Mouse (Mus musculus) forebrain, embryonic 11.5 days (tissue): ENCODE measurements around the gene Scd3. TPM values are rescaled to one million over a fixed set of nuclear protein-coding genes. Genes with fewer than 3 reads are reported as not detected.

Experiments used
- ATAC-seq: fragments of 200-750 bp; cut with Nextera tagmentation; replicated peaks from 2 replicates; pipeline ENCODE4 v1.8.0; 2017; ENCODE audit warnings: moderate TSS enrichment; ENCODE audit not compliant: low FRiP score
- DNase-seq: peaks from one replicate; pipeline ENCODE4 v3.0.0-alpha.2; 2017; ENCODE audit warnings: low spot score
- H3K27ac ChIP-seq: fragments of 300-500 bp; sonication (generic); 2 replicates; pipeline ENCODE4 v1.5.1; 2014; ENCODE audit warnings: low read depth, low read length
- H3K27me3 ChIP-seq: fragments of 300-500 bp; sonication (generic); 2 replicates; pipeline ENCODE4 v1.6.1; 2014; ENCODE audit warnings: mild to moderate bottlenecking, low read length, mixed read lengths; ENCODE audit not compliant: control insufficient read depth, insufficient read depth
- H3K36me3 ChIP-seq: fragments of 300-500 bp; sonication (generic); 2 replicates; pipeline ENCODE4 v1.6.1; 2014; ENCODE audit warnings: mild to moderate bottlenecking, low read length, moderate library complexity, mixed read lengths; ENCODE audit not compliant: control insufficient read depth, insufficient read depth
- H3K4me1 ChIP-seq: fragments of 300-500 bp; sonication (generic); replicated peaks from 2 replicates; pipeline ENCODE4 v1.6.1; 2014; ENCODE audit warnings: low read length, mixed read lengths; ENCODE audit not compliant: control insufficient read depth, insufficient read depth
- H3K4me2 ChIP-seq: fragments of 300-500 bp; sonication (generic); 2 replicates; pipeline ENCODE4 v1.6.1; 2014; ENCODE audit warnings: low read depth, mild to moderate bottlenecking, low read length, moderate library complexity, mixed read lengths; ENCODE audit not compliant: severe bottlenecking
- H3K4me3 ChIP-seq: fragments of 300-500 bp; sonication (generic); 2 replicates; pipeline ENCODE4 v1.5.1; 2014; ENCODE audit warnings: low read depth, low read length
- H3K9ac ChIP-seq: fragments of 300-500 bp; sonication (generic); 2 replicates; pipeline ENCODE4 v1.6.1; 2014; ENCODE audit warnings: low read length
- H3K9me3 ChIP-seq: fragments of 300-500 bp; sonication (generic); 2 replicates; pipeline ENCODE4 v1.6.1; 2016; ENCODE audit warnings: low read length, mixed read lengths; ENCODE audit not compliant: control insufficient read depth
- WGBS: fragments of 180-500 bp; shearing (Covaris S2); extraction: QIAGEN DNeasy Blood & Tissue Kit; methylation state at CpG from one replicate; pipeline ENCODE4 v1.1.7; 2014; 5-methylcytosine and 5-hydroxymethylcytosine counted together
- polyA plus RNA-seq: library from polyadenylated mRNA; unstranded; fragments of >200 nt; fragmentation: Nextera tagmentation; extraction: Ambion mirVana; gene quantifications from 2 replicates; pipeline ENCODE4 v1.2.1, GENCODE M21; 2014

Scd3 gene
- polyA plus RNA-seq, 1 experiment from 2014 or later, result 0.49 TPM

DNA sequence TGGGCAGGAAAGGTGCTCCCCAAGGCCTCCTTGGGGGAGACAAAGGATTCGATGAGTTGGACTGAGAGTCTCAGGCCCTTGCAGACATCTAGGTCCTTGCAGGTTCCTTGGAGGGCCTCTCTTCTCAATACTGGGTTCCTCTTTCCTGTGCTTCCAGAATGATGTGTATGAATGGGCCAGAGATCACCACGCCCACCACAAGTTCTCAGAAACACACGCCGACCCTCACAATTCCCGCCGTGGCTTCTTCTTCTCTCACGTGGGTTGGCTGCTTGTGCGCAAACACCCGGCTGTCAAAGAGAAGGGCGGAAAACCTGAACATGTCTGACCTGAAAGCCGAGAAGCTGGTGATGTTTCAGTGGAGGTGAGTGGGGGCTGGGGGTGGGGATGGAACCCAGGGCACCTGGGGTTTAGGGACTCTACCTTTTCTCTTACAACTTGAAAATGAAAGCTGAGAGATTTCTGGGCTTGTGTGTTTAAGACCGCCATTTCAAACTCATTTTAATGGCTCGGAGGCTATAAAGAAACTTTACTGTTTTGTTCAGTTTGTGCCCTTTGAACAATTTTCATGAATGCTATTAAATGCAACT lies 54.4 kb downstream of the Scd3 start:
- Histone ChIP-seq H3K9me3 (no peaks in the 10 kb centered on the region), H3K9ac (no peak overlapping the region), H3K27ac (no peak overlapping the region), H3K4me2 (no peak overlapping the region), H3K4me1 (no peaks in the 10 kb centered on the region), H3K27me3 (no peaks in the 10 kb centered on the region), H3K4me3 (no peak overlapping the region), H3K36me3 (no peaks in the 10 kb centered on the region)
- ATAC-seq, result no peak
- no peak for DNase-seq
- 91% methylated on average over 11 of the region's 13 CpGs for WGBS

DNA sequence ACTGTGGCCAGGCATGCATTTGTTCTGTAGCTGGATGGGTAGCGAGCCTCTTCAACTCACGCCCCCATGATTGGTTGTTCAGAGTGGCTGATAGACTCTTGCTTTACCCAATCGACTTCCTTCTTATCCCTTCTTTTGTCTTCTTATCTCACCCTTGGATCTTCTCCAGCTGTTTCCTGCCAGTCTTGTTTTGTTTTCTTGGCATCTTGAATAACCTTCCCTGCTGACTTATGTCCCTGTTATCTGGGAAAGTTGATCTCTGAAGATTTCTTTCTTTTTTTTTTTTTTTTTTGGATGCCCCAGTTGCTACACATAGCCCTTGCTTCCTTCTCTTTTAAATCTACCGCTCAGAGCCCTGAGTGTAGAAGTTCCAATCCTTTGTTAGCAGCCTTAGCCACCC lies 56.4 kb downstream of the Scd3 start:
- no peak overlapping the region for H3K4me3 ChIP-seq
- no peak overlapping the region for H3K4me2 ChIP-seq
- H3K9ac ChIP-seq, result no peak overlapping the region
- ATAC-seq (no peak), DNase-seq (no peak)
- no peaks in the 10 kb centered on the region for H3K27me3 ChIP-seq
- H3K4me1 ChIP-seq, result no peaks in the 10 kb centered on the region
- H3K27ac ChIP-seq, result no peak overlapping the region
- 81% methylated on average over 4 of the region's 4 CpGs for WGBS
- H3K36me3 ChIP-seq, result no peaks in the 10 kb centered on the region
- no peaks in the 10 kb centered on the region for H3K9me3 ChIP-seq

GRCm38 (mm10) chr19:44260487-44260886 lies 57.4 kb downstream of the Scd3 start:
- DNase-seq, result no peak
- WGBS, result 80% methylated on average over 5 of the region's 5 CpGs

GRCm38 (mm10) chr19:44261774-44262173 lies 58.7 kb downstream of the Scd3 start:
- Histone ChIP-seq H3K4me3 (no peak overlapping the region), H3K9me3 (no peaks in the 10 kb centered on the region), H3K9ac (no peak overlapping the region), H3K4me2 (no peak overlapping the region), H3K27ac (no peak overlapping the region), H3K27me3 (no peaks in the 10 kb centered on the region), H3K36me3 (no peaks in the 10 kb centered on the region), H3K4me1 (no peaks in the 10 kb centered on the region; the same call in 1 of the 2 replicates)
- WGBS, result 77% methylated on average over 7 of the region's 7 CpGs
- DNase-seq, result no peak
- no peak for ATAC-seq

More at GRCm38 (mm10) chr19:44260487-44260886, 57.4 kb downstream of the Scd3 start:
- Histone ChIP-seq H3K9ac (no peak overlapping the region), H3K4me1 (no peaks in the 10 kb centered on the region), H3K27me3 (no peaks in the 10 kb centered on the region), H3K27ac (no peak overlapping the region), H3K4me3 (no peak overlapping the region), H3K4me2 (no peak overlapping the region), H3K36me3 (no peaks in the 10 kb centered on the region), H3K9me3 (no peaks in the 10 kb centered on the region)
- ATAC-seq, result no peak

- H3K4me3 ChIP-seq, result no peak overlapping the region
- H3K9me3 ChIP-seq, result no peaks in the 10 kb centered on the region
- no peaks in the 10 kb centered on the region for H3K27me3 ChIP-seq
- WGBS, result 87% methylated on average over 3 of the region's 3 CpGs
- H3K36me3 ChIP-seq, result no peaks in the 10 kb centered on the region
- H3K4me2 ChIP-seq, result no peak overlapping the region
- H3K9ac ChIP-seq, result no peak overlapping the region
- peaks cover 8% of the 10 kb centered on the region; the same call in 1 of the 2 replicates for H3K4me1 ChIP-seq
- H3K27ac ChIP-seq, result no peak overlapping the region
- ATAC-seq, result no peak
- DNase-seq, result no peak
Measured at GRCm38 (mm10) chr19:44263581-44263980, 60.5 kb downstream of the Scd3 start.

DNA sequence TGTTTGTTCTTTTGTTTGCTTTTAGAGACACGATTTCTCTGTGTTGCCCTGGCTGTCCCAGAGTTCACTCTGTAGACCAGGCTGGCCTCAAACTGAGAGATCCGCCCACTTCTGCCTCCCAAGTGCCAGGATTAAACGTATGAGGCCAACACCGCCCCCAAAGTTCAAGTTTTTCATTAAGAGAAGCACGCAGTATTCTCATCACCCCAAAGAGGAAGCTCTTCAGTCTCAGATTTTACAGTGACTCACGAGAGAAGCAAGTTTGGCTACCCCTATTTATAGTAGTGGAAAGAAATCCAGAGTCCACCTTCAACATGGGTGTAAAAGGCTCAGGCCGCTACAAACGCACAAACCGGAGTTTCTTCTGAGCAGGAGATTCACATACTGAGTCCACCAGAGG lies 61.2 kb downstream of the Scd3 start:
- H3K27ac ChIP-seq, result no peak overlapping the region
- WGBS, result 81% methylated on average over 9 of the region's 9 CpGs
- H3K4me3 ChIP-seq, result no peak overlapping the region
- peaks cover 8% of the 10 kb centered on the region; the same call in 1 of the 2 replicates for H3K4me1 ChIP-seq
- no peaks in the 10 kb centered on the region for H3K27me3 ChIP-seq
- no peak overlapping the region for H3K4me2 ChIP-seq
- H3K9ac ChIP-seq, result no peak overlapping the region
- DNase-seq (no peak), ATAC-seq (no peak)
- H3K9me3 ChIP-seq, result no peaks in the 10 kb centered on the region
- H3K36me3 ChIP-seq, result no peaks in the 10 kb centered on the region

DNA sequence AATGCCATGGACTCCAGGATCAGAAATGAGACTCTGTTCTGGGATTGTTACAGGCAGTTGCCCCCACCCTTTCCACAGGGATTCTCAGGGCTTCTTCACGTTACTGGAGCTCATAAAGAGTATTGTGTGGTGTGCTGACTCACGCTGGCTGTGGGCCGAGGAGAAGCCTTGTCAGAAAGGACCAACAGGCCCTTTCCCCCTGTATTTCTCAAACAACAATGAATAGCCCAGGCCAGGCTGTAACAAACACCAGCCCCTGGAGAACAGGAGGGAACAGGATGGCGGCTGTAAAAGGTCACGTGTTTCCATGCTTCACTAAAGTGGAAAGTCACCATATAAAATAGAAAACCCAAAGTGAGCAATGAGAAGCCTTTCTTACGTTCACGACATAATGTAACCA lies 62.2 kb downstream of the Scd3 start:
- Histone ChIP-seq H3K27me3 (no peaks in the 10 kb centered on the region), H3K4me1 (peaks cover 8% of the 10 kb centered on the region; the same call in 1 of the 2 replicates), H3K4me3 (no peak overlapping the region), H3K9ac (no peak overlapping the region), H3K4me2 (no peak overlapping the region), H3K36me3 (no peaks in the 10 kb centered on the region), H3K9me3 (no peaks in the 10 kb centered on the region), H3K27ac (no peak overlapping the region)
- no peak for ATAC-seq
- WGBS, result 44% methylated on average over 7 of the region's 7 CpGs
- no peak for DNase-seq

DNA sequence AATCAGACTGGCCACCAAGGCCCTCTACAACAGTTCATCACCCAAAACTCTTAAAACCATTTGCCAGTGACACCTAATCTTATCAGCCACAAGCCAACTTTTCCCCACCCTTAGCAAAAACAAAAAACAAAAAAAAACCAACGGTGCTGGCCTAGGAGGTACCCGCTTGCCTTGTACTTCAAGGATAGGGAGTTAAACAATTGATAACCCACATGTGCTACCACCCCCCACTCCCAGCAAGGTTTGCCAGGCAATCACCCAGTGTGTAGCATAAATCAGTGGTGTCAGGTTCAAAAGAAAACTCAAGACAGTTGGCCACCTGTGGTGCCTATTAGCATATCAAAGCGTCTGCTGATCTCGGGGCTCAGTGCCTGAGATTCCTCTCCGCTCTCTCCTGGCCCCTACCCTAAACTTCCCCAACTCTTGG lies 62.9 kb downstream of the Scd3 start:
- Histone ChIP-seq H3K4me1 (peaks cover 8% of the 10 kb centered on the region; the same call in 1 of the 2 replicates), H3K9me3 (no peaks in the 10 kb centered on the region), H3K4me2 (0 out of 2 replicates have a peak overlapping the region, but pooled peaks have one; percentile 0), H3K9ac (no peak overlapping the region; the same call in 1 of the 2 replicates), H3K27me3 (no peaks in the 10 kb centered on the region), H3K4me3 (no peak overlapping the region), H3K27ac (peak overlapping the region; percentile 93), H3K36me3 (no peaks in the 10 kb centered on the region)
- no peak for DNase-seq
- 0 out of 2 replicates have a peak, but pooled peaks have one; percentile 23 for ATAC-seq
- 10% methylated on average over 5 of the region's 5 CpGs for WGBS

DNA sequence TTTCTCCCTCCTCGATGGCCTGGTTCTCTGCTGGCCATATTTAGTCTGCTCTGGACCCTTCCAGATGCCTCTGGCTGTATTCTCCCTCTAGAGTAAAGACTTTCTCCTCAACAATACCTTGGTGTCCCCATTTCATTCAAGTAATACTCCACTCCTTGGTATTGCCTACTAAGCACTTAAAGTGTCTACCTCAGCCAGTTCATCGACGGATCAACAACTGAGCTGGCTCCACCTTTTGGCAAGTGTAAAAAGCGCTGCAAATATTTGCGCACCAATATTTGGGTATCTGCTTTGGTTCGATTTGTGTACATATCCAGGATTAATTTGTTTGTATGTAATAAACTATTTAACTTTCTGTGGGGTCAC lies 63.4 kb downstream of the Scd3 start:
- DNase-seq (no peak), ATAC-seq (peak; percentile 32; the same call in 1 of the 2 replicates)
- no peaks in the 10 kb centered on the region for H3K36me3 ChIP-seq
- peak overlapping the region; percentile 74 for H3K9ac ChIP-seq
- peak overlapping the region; percentile 81 for H3K4me2 ChIP-seq
- H3K4me3 ChIP-seq, result peak overlapping the region; percentile 45
- peaks cover 8% of the 10 kb centered on the region; the same call in 1 of the 2 replicates for H3K4me1 ChIP-seq
- peak overlapping the region; percentile 93 for H3K27ac ChIP-seq
- no peaks in the 10 kb centered on the region for H3K27me3 ChIP-seq
- WGBS, result 2% methylated on average over 6 of the region's 6 CpGs
- no peaks in the 10 kb centered on the region for H3K9me3 ChIP-seq
